Mouse (Mus musculus): ENCODE results near the gene Cox7b.
"Not testable (repeated sequence)": the region's sequence is repeated elsewhere in the genome, so short reads cannot be mapped to it uniquely, and the experiment has no call there.

The Cox7b gene

DNA sequence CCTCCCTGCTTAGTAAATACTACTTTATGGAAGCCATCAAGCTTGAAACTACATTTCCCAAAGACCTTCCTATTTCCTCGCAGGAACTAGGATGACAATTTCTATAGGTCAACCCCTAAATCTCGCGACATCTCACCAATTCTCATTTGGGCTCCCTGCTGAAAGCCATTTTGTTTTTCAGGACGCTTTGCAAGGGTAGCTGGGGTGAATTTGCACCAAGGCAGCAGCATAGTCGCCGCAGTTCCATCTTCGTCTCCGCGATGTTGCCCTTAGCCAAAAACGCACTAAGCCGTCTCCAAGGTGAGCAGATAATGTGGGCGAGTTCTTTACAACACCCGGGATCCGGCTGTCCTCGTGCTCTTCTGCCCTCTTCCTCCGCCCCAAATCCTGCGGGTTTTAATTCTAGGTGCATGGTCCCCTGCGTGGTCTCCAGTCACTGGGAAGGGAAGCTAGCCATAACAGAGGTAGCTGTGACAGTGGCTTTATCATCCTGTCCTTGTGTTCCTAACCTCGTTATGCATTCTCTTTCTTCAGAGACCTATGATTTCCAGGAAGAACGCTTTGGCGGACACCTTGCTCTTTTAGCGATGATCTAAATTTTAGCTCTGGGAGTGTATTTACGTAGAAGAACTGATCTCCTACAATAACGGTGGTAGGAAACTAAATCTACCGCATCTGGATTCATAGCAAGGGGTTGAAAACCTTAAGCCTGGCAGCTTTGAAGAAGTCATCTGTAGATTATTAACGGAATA lies at the start of gene Cox7b:
Gene Cox7b, plus strand, starts transcription at position 130 of the 752 bp plus-strand sequence.
- peak; percentile 87 to 90 for DNase-seq

GRCm38 (mm10) chrX:106001605-106002004 lies 13.9 kb upstream of the Cox7b start:
- no peak for DNase-seq

GRCm38 (mm10) chrX:106010762-106011161 lies 4.7 kb upstream of the Cox7b start:
- DNase-seq, result no peak

DNA sequence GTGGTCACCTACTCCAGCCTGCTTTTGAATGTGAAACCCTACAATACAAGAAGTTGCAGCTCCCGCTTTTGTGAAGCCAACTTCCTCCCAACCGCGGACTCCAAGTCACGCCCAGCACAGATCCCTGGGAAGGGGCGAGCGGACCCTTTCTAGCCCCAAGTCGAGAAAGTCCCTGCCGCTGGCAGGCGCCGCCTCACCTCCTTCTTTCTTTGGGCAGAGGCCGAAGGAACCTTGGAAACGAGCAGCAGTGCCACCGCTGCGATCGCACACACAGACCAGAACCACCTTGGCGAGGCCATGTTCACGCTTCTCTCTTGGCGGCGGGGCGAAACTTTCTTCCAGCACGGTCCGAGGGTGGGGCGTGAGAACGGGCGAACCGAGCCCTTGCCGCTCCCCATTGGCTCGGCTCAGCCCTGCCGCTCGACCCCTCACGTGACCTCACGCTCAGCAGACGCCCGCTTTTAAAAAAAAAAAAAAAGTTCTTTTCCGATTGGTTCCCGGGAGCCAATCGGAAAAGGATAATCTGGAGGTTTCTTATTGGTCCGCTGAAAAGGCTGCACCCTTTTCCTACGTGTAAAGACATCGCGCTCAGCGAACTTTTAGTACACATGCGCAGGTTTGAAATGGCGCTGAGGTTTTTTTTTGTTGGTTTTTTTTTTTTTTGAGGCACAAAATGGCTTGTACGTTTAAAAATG lies 3.9 kb upstream of the Cox7b start, which contains the start of gene Magt1:
Gene Magt1, minus strand, starts transcription at position 442 of the 695 bp plus-strand sequence.
- DNase-seq, result peak; percentile 85 to 90

- DNase-seq, result peak; percentile 3 to 8
These were observed 2.9 kb upstream of the Cox7b start for GRCm38 (mm10) chrX:106012559-106012958.

GRCm38 (mm10) chrX:106013217-106013616 lies 2.3 kb upstream of the Cox7b start:
- DNase-seq, result peak; percentile 64 to 70

GRCm38 (mm10) chrX:106014741-106015377 lies 641 bp upstream of the Cox7b start:
- DNase-seq, result not testable (repeated sequence)

DNA sequence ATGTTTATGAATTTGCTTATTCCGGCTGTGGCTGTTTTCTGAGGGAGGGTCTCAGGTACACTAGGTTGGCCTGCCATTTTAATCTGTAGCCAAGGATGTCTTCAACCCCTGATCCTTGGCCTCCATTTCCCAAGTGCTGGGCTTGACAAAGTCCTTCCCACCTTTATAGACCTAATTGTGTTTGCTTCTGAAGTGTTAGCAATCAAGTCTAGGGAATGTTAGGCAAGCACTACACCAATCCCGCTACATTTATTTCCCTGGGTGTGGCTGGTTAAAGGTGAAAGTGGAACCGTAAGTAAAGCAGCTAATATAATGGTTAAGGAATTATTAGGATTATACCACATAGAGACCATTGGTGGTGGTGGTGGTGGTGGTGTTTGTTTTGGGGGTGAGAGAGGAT lies 1.6 kb downstream of the Cox7b start:
- no peak for DNase-seq

DNA sequence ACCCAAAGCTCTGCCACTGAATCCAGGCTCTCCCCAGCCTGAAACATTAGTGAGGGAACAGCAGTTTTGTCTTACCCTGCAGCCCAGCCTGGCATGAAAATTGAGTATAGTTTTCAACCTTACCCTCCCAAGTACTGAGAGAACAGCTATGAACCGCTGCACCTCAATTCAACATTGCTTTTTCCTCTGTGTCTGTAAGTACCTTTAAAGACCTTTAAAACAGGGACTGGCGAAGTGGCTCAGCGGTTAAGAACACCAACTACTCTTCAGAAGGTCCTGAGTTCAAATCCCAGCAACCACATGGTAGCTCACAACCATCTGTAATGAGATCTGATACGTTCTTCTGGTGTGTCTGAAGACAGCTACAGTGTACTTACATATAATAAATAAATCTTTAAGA lies 2.0 kb downstream of the Cox7b start:
- DNase-seq, result no peak

DNA sequence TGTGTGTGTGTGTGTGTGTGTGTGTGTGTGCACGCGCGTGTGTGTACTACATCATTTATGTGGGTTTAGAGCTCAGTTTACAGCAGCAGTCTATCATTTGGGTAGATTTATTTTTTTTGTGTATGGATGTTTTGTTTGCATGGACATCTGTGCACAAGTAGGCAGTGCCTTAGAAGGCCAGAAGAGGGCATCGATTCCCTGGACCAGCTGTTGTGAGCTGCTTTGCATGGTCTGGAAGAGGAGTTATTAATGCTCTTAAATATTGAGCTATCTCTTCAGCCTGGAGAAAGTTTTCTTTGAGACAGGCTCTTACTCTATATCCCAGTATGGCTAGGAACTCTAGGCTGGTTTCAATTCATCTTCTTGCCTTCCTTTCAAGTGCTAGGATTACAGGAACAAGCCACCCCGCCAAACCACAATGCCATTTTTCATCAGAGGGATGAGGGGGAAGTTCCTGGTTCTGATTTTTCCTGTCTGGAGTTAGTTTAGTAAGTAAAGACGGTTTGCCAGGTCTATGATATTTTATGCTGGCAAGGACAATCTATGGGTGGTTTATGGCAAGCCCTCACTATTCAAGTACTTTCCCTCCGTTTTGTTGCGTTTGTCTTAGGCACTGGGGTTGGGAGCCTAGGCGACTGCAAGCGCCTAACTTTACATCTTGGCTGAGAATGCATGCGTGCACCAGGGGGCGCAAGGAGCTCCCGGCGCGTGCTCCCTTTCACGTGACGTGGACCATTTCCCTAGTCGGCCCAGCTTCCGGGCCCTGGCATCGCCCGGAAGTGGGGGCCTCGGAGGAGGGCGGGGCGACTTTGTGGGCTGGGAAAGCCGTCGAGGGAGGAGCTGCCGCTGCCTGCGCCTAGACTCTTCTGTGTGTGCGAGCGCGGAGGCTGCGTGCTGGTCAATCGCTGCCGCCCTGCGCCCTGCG lies 11.2 kb downstream of the Cox7b start, which contains the start of gene Atp7a:
Gene Atp7a, plus strand, starts transcription at position 859 of the 925 bp plus-strand sequence.
- DNase-seq, result peak; percentile 92 to 94

- no peak for DNase-seq
These were observed 11.8 kb downstream of the Cox7b start for GRCm38 (mm10) chrX:106027343-106027674.

DNA sequence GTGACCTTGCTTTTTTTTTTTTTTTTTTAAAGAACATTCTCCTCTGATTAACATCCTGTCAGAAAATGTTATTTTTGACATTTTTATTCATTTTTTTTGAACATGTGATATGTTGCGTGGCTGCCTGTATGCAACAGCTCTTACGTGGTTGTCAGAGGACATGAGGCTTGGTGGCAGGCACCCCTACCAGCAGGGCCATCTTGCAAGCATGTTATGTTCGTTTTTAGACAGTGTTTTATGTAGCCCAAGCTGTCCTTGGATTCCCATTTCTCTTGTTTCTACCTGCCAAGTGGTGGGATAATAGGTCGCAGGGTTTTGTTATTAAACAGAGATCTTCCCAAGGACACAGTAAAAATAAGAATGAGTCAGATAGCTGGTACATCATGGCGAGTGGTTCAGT lies 14.7 kb downstream of the Cox7b start:
- no peak for DNase-seq

DNA sequence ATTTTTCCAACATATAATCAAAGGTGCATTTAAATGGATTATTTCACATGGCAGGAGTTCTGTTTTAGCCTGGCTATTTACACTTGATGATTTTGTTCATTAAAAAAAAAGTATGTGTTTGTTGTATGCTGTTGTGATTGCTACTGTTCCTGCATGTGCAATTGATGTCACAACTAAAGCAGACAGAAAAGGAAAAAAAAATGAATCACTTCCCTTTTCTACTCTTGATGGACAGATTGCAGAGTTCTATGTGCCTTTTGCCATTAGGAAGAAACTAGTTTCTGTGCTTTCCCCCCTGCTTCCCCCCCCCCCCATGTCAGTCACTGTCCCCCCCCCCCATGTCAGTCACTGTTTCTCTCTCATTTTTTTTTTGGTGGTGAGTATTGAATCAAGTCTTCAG lies 15.6 kb downstream of the Cox7b start:
- DNase-seq, result no peak

GRCm38 (mm10) chrX:106035727-106036126 lies 20.2 kb downstream of the Cox7b start:
- no peak for DNase-seq

DNA sequence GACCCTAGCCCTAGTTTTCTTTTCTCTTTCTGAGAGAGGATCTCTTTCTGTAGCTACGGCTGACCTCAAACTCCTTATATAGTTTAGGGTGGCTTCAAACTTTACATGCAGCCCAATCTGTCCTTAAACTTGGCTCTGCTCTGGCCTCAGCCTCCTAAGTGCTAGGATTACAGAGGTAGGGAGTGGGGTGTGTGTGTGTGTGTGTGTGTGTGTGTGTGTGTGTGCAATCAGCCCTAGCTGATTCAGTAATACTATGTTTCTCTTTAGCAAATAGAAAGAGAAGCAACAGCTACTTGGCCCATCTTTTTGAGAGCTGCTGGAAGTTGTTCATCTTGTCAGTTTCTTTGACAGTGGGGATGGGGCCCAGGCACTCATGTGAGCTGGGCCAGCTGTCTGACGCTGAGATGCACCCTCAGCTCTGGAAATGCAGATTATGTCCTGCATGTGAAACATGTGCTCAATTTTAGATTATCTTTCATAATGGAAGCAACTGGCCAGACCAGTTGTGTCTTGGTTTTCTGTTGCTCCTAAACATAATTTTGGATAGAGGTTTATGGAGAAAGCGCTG lies 21.8 kb downstream of the Cox7b start:
- no peak for DNase-seq

DNA sequence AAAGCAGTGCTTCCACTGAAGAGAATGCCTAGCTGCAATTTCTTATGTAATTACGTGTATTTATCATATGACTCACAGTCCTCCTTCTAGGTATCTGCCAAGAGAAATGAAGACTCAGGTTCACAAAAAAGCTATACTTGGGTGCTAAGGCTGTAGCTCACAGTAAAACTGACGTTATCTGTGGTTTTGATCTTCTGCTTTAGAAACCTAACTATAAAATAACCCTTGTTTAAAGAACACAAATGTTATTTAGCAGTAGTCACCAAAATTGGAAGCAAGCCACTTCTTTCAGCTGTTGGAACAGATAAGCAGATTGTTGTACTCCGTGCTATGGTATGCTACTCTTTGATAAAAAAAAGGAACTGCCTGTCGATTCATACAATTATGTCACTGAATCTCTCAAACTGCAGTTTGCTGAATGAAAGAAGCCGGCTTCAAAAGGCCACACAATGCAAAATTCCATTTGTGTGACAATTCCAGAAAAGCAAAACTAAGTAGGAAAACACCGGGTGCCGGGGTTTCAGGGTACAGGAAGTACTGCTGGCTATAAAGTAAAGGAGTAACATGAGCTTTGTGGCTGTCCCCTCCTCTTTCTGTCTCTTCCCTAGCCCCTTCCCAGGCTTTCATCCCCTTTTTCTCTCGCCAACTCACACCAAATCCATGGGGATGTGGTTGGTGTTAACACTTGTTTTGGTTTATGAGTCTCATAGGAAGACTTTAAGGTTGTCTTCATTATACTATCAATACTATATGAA lies 28.5 kb downstream of the Cox7b start:
- no peak for DNase-seq

DNA sequence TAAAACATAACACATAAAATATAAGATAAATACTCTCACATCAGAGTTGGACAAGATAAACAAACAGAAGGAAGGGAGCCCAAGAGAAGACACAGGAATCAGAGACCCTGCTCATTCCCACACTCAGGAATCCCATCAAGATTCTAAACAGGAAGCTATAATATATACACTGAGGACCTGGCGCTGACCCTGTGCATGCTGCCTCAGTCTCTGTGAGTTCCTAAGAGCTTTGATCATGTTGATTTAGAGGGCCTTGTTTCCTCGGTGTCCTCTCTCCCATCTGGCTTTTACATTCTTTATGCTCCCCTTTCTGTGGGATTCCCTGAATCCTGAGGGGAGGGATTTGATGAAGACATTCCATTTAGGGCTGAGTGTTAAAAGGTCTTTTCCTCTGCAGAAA lies 30.0 kb downstream of the Cox7b start:
- DNase-seq, result no peak

DNA sequence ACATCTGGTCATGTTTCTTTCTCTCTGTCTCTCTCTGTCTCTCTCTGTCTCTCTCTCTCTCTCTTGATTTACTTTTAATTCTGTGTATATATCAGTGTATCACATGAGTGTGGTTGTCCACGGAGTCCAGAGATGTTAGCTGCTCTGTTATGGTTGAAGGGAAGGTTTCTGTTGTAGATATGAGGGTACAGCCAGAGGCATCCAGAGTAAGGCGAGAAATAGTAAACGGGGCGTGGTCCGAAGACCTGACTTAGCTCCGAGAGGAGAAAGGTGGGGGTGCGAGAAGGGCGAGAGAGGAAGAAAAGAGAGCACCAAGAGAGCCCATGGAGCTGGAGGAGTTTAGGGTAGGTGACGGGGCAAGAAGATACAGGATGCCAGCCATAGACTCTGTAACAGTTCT lies 30.4 kb downstream of the Cox7b start:
- DNase-seq, result no peak

DNA sequence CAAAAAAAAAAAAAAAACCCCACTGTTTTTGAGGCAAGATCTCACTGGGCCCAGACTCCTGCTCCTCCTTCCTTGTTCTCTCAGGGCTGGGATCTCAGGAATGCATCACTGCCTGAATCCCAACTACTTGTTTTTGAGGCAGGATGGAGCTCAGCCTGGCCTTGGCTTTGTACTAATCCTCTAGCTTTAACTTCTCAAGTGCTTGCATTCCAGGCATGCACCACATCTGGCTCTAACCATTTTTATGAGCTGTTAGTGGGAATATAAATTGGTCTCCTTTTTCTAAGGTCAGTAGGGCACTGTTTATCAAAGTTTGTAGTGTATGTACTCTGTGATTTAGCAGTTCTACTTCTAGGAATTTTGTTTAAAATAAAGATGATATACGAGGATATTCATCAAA lies 32.7 kb downstream of the Cox7b start:
- DNase-seq, result no peak

Data from cerebellum, postnatal 10 days (tissue).